Mouse (Mus musculus): ENCODE results near the gene Mcat.

- TF ChIP-seq CTCF (IDR thresholded peaks at IDR 0.05; ENCODE audit: borderline replicate concordance, insufficient read depth, low read depth, low read length): no peak
- TF ChIP-seq POLR2A (IDR thresholded peaks at IDR 0.05; ENCODE audit: borderline replicate concordance, insufficient read depth, low read length): no peak
These were observed at the start of gene Mcat, which contains the start of gene Tspo for GRCm38 (mm10) chr15:83563327-83563856.
